Mouse (Mus musculus) megakaryocyte, embryonic 14.5 days (primary cell): ENCODE data around the gene Azin2. TPM values are rescaled to one million over a fixed set of nuclear protein-coding genes. Genes with fewer than 3 reads are reported as not detected.

Experiments
- H3K27me3 ChIP-seq: replicated peaks from 2 replicates; pipeline ENCODE3; 2012; ENCODE audit warnings: inconsistent platforms
- H3K36me3 ChIP-seq: replicated peaks from 2 replicates; pipeline ENCODE3; 2012; ENCODE audit warnings: low read length, inconsistent platforms, mixed read lengths
- H3K4me1 ChIP-seq: 2 replicates; pipeline ENCODE4 v1.6.1; 2012; ENCODE audit warnings: inconsistent platforms
- H3K4me3 ChIP-seq: replicated peaks from 2 replicates; pipeline ENCODE3; 2012; ENCODE audit warnings: moderate library complexity, mild to moderate bottlenecking, inconsistent platforms
- H3K9me3 ChIP-seq: 2 replicates; pipeline ENCODE4 v1.6.1; 2012; ENCODE audit warnings: inconsistent platforms
- FLI1 ChIP-seq: IDR thresholded peaks from 2 replicates; pipeline ENCODE4 v1.6.1; 2012; ENCODE audit warnings: low read length, inconsistent platforms, mixed read lengths
- GATA1 ChIP-seq: IDR thresholded peaks from 3 replicates; pipeline ENCODE4 v1.6.1; 2012; ENCODE audit warnings: mixed read lengths, low read length, inconsistent platforms, borderline replicate concordance
- polyA plus RNA-seq: library from polyadenylated mRNA; stranded (reverse); fragments of >175 nt; gene quantifications from 2 replicates; pipeline ENCODE4 v1.2.3, GENCODE M21; 2012; ENCODE audit warnings: low replicate concordance; ENCODE audit not compliant: insufficient read depth

Gene Azin2
- 7.6 and 12.2 TPM in 2 replicates for polyA plus RNA-seq

GRCm38 (mm10) chr4:128962029-128962925 is at the start of gene Azin2:
TSS of gene Azin2 (minus strand) at chr4:128962442.
- Histone ChIP-seq H3K36me3 (peaks cover 3% of the 10 kb centered on the region), H3K4me3 (peak within 1 kb of the TSS; percentile 94), H3K4me1 (peaks cover 56% of the 10 kb centered on the region), H3K27me3 (peaks cover 59% of the 10 kb centered on the region), H3K9me3 (no peaks in the 10 kb centered on the region)
- TF ChIP-seq FLI1 (no peak), GATA1 (no peak)

DNA sequence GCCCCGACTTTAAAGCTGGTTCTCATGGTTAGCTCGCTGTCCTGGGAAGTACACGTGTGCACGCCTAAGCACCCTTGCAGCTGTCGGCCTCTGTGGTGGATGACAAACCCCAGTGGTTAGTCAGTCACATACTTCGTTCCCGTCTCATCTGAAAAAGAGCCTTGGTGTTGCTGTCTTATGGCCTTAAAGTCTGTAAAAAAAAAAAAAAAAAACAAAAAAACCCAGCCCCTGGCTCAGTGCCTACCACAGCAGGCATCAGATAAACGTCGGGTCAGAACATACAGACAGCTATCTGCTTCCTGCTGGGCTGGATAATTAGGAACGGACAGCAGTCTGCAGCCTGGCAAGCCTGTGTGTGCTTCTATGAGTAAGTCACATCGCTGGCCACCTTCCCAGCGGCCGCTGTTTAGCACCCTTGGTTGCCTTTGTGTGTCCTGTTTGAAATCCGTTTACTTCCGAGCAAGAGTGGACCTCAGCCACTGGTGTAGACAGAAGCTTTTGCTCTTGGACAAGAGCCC is 49.4 kb upstream of the Azin2 start:
- TF ChIP-seq GATA1 (no peak), FLI1 (no peak)
- Histone ChIP-seq H3K4me1 (peaks cover 96% of the 10 kb centered on the region), H3K36me3 (peaks cover 63% of the 10 kb centered on the region), H3K27me3 (no peaks in the 10 kb centered on the region), H3K4me3 (no peak overlapping the region), H3K9me3 (no peaks in the 10 kb centered on the region)

DNA sequence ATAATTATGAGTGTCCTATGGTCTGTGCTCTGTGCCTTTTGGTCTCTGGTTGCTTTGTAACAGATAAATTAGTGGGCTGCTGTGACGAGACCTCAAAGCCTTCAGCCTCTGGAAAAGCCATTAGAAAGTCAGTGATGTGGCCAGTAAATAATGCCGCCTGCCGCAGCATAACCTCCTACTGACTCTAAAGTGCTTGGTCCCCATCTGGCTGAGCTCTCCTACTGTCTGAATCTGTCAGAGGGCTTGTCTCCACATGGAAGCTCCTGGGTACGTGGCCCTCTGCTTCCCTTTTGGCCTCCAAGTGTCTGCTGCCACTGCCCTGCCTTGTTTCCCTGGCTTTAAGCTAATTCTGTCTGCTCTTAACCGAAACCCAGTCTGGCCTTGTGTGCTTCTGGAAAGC is 47.3 kb upstream of the Azin2 start:
- H3K4me1 ChIP-seq, result peaks cover 98% of the 10 kb centered on the region
- H3K36me3 ChIP-seq, result peaks cover 81% of the 10 kb centered on the region

GRCm38 (mm10) chr4:129008672-129009071 is 46.4 kb upstream of the Azin2 start:
- Histone ChIP-seq H3K36me3 (peaks cover 84% of the 10 kb centered on the region), H3K4me3 (peak overlapping the region; percentile 62), H3K27me3 (no peaks in the 10 kb centered on the region), H3K4me1 (peaks cover 95% of the 10 kb centered on the region), H3K9me3 (no peaks in the 10 kb centered on the region)
- TF ChIP-seq GATA1, result peak; percentile 89
- no peak for TF ChIP-seq FLI1

More for the DNA sequence above, 47.3 kb upstream of the Azin2 start:
- Histone ChIP-seq H3K27me3 (no peaks in the 10 kb centered on the region), H3K9me3 (no peaks in the 10 kb centered on the region), H3K4me3 (peak overlapping the region; percentile 10)
- no peak for TF ChIP-seq GATA1
- no peak for TF ChIP-seq FLI1

DNA sequence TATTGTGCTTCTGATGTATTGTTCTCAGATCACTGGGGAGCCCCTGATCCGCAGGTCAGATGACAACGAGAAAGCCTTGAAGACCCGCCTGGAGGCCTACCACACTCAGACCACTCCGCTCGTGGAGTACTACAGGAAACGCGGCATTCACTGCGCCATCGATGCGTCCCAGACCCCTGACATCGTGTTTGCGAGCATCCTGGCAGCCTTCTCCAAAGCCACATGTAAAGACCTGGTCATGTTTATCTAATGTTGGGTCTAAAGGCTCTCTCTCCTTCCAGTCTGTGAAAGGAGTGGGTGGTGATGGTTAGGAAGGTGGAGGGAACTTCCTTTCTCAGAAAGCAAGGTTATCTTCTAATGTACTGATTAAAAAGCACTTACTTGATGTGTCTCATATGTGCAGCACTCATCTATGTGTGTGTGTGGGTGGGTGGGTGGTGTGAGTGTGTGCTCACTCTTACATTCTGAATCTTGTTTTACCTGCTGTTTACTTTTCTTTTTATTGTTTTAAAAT is 45.8 kb upstream of the Azin2 start:
- H3K36me3 ChIP-seq, result peaks cover 88% of the 10 kb centered on the region

DNA sequence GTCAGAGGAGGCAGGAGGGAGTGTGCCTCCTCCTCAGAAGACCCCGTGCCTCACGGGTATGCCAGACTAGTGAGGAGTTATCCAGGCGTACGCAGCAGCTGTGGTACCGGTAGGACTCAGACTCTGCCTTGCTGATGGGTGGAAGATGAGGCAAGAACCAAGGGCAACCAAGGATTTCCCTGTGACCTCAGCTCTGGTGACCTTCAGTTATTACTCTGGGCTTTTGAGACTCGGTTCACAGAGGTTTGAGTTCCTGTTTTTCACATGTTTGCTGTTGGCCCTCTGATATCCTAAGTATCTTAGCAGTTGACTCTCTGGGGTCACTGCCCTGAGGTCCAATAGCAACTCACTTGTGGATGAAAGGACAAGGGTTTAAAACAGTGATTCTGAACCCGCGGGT is 41.5 kb upstream of the Azin2 start:
- TF ChIP-seq FLI1 (no peak), GATA1 (no peak)
- Histone ChIP-seq H3K4me1 (peaks cover 89% of the 10 kb centered on the region), H3K9me3 (no peaks in the 10 kb centered on the region), H3K36me3 (peaks cover 90% of the 10 kb centered on the region), H3K27me3 (no peaks in the 10 kb centered on the region), H3K4me3 (peak overlapping the region; percentile 26)

More for the DNA sequence above, 45.8 kb upstream of the Azin2 start:
- TF ChIP-seq FLI1 (no peak), GATA1 (no peak)
- Histone ChIP-seq H3K4me1 (peaks cover 95% of the 10 kb centered on the region), H3K9me3 (no peaks in the 10 kb centered on the region), H3K4me3 (peak overlapping the region; percentile 78), H3K27me3 (no peaks in the 10 kb centered on the region)

- H3K4me1 ChIP-seq, result peaks cover 89% of the 10 kb centered on the region
- TF ChIP-seq GATA1, result no peak
- no peak for TF ChIP-seq FLI1
- H3K4me3 ChIP-seq, result no peak overlapping the region
- peaks cover 96% of the 10 kb centered on the region for H3K36me3 ChIP-seq
- no peaks in the 10 kb centered on the region for H3K9me3 ChIP-seq
- no peaks in the 10 kb centered on the region for H3K27me3 ChIP-seq
Observed at GRCm38 (mm10) chr4:129000786-129001185, 38.5 kb upstream of the Azin2 start.

DNA sequence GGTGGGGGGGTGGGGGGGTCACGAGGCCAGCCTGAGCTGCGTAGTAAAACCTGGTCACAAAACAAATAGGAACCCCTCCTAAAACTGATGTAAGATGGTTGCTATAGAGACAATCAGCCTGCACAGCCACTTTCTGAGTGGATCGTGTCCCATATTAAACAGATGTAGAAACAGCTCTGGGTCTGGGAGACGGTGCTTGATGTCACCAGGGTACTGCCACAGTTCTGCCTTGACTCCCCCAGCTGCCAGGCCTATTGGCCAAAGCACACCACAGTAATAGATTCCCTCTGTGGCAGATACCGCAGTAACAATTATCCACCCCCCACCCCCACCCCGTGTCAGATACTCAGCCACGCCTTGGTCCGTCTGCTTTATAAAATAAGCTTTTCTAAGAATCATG is 36.2 kb upstream of the Azin2 start:
- Histone ChIP-seq H3K36me3 (peaks cover 87% of the 10 kb centered on the region), H3K27me3 (no peaks in the 10 kb centered on the region), H3K4me3 (no peak overlapping the region), H3K4me1 (peaks cover 91% of the 10 kb centered on the region), H3K9me3 (no peaks in the 10 kb centered on the region)
- TF ChIP-seq GATA1 (no peak), FLI1 (no peak)

DNA sequence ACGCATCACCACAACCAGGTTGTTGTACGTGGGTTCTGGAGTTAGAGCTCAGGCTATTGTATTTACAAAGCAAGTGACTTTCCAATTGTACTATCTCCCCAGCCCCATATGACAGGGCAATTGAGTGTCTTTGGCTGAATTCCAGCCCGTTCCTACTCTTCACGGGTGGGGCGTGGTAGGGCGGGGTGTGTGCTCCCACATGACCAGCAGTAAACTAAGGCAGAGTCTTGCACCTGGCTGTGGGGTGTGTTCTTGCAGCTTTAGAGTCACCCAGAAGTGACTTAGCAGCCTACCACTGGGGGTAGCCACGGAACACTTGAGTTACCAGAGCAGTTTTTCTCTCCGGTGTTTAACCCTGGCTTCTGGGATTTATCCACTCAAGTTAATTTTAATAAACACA is 35.0 kb upstream of the Azin2 start:
- TF ChIP-seq GATA1 (no peak), FLI1 (no peak)
- Histone ChIP-seq H3K9me3 (no peaks in the 10 kb centered on the region), H3K36me3 (peaks cover 75% of the 10 kb centered on the region), H3K4me3 (no peak overlapping the region), H3K4me1 (peaks cover 92% of the 10 kb centered on the region), H3K27me3 (no peaks in the 10 kb centered on the region)

GRCm38 (mm10) chr4:128995238-128995637 is 33.0 kb upstream of the Azin2 start:
- H3K4me3 ChIP-seq, result peak overlapping the region; percentile 97
- no peak for TF ChIP-seq GATA1
- no peak for TF ChIP-seq FLI1
- no peaks in the 10 kb centered on the region for H3K27me3 ChIP-seq
- peaks cover 55% of the 10 kb centered on the region for H3K36me3 ChIP-seq
- H3K4me1 ChIP-seq, result peaks cover 74% of the 10 kb centered on the region
- no peaks in the 10 kb centered on the region for H3K9me3 ChIP-seq
